Mouse (Mus musculus): ENCODE measurements around the gene Ahnak2. TPM values are rescaled to one million over a fixed set of nuclear protein-coding genes. Genes with fewer than 3 reads are reported as not detected.
A peak's percentile ranks its signal among the peaks of the same experiment; 100 is the strongest.
"Not testable (repeated sequence)": the region's sequence is repeated elsewhere in the genome, so short reads cannot be mapped to it uniquely, and the experiment has no call there.

The Ahnak2 gene
- polyA plus RNA-seq, 1 experiment from 2014 or later, result 1.3 TPM

GRCm38 (mm10) chr12:112816866-112817265 is 14.4 kb upstream of the Ahnak2 start:
- H3K9ac ChIP-seq; H3K27ac ChIP-seq; H3K4me2 ChIP-seq; ATAC-seq (replicated peaks); H3K27me3 ChIP-seq (replicated peaks); H3K4me1 ChIP-seq; H3K4me3 ChIP-seq; H3K9me3 ChIP-seq: not testable (repeated sequence)
- WGBS, result 85% methylated on average over 7 of the region's 7 CpGs
- H3K36me3 ChIP-seq (replicated peaks), result peaks cover 29% of the 10 kb centered on the region

DNA sequence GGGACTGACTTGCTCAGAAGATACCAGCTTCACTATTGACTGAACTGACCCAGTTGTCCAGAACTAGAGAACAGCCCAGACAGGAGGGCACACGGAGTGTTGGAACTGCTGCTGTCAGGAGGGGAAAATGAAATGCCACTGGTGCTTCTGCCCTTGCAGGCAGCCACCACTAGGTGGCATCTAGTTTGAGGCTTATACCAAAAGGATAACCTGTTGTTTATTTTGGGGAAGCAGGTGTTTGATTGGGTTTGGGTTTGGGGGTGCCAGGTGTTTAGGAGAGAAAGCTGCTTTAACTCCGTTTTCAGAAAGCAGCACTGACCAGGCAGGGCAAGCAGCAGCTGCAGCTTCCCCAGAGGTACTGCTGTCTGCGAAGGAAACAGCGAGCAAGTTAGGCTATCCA is 13.8 kb upstream of the Ahnak2 start:
- Histone ChIP-seq H3K9ac (no peak overlapping the region), H3K36me3 (replicated peaks) (peaks cover 23% of the 10 kb centered on the region), H3K27ac (no peak overlapping the region), H3K27me3 (replicated peaks) (no peaks in the 10 kb centered on the region), H3K4me3 (no peak overlapping the region), H3K4me1 (no peaks in the 10 kb centered on the region), H3K9me3 (no peaks in the 10 kb centered on the region), H3K4me2 (no peak overlapping the region)
- ATAC-seq (replicated peaks), result no peak
- 57% methylated on average over 4 of the region's 4 CpGs for WGBS

DNA sequence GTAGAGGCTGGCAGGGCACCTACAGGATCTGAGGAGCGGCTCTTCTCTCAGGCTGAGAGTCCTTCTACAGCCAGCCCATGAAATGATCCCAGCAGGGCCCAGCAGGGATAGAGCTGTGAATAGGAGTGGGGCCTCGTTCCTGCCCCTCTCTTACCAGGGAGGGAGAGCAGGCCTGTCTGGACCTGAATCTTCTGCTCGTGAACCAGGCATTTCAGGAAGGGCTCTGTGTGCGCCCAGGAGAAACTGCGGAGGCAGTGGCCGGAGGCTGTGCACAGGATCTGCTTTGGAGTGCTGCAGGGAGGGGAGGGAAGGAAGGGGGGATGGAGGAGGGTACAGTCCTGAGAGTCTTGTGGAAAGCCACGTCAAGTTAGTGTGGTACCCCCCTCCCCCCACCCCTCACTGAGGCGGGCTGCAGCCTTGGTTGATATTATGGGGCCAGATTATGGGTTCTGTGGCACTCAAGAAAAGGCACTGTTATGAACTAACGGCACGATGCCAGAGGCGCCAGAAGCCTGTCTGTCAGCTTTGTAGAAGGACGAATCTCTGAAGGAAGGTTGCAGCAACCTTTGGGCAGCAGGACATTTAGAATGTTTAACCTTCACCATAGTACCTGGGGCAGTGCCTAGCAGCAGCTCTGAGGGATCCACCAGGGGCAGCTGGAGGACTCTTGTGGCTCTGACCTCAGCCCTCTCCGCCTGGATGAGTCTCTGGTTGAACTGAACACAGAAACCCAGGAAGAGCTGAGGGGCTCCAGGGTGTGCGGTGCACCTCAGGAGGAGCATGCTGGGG is 12.4 kb upstream of the Ahnak2 start:
- Histone ChIP-seq H3K36me3 (replicated peaks) (peaks cover 13% of the 10 kb centered on the region), H3K4me2 (no peak overlapping the region), H3K9me3 (no peaks in the 10 kb centered on the region), H3K27ac (no peak overlapping the region), H3K4me3 (no peak overlapping the region), H3K9ac (no peak overlapping the region), H3K27me3 (replicated peaks) (no peaks in the 10 kb centered on the region), H3K4me1 (peaks cover 4% of the 10 kb centered on the region; the same call in 1 of the 2 replicates)
- WGBS, result 77% methylated on average over 14 of the region's 14 CpGs
- no peak for ATAC-seq (replicated peaks)

DNA sequence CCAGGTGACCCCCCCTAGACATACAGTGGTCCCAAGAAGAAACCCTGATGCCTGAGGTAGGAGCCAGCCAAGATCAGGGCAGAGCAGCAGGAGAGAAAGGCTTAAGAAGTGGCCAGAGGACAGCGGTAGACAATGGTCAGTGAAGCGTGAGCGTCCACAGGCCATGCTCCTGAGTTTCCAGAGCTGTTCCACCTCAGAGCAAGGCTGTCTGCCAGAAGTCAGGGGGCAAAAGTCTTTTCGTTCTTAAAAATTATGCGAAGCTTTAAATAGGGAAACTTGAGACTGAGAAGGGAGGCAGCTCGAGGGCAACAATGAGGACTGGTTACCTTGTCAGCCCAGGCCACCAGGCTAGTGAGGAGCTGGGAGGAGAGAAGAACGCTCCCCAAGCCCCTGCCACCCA is 10.9 kb upstream of the Ahnak2 start:
- Histone ChIP-seq H3K4me2 (no peak overlapping the region), H3K4me3 (no peak overlapping the region), H3K27me3 (replicated peaks) (no peaks in the 10 kb centered on the region), H3K27ac (no peak overlapping the region), H3K9me3 (no peaks in the 10 kb centered on the region), H3K9ac (no peak overlapping the region), H3K4me1 (peaks cover 12% of the 10 kb centered on the region), H3K36me3 (replicated peaks) (peaks cover 8% of the 10 kb centered on the region)
- 79% methylated on average over 7 of the region's 7 CpGs for WGBS
- no peak for ATAC-seq (replicated peaks)

DNA sequence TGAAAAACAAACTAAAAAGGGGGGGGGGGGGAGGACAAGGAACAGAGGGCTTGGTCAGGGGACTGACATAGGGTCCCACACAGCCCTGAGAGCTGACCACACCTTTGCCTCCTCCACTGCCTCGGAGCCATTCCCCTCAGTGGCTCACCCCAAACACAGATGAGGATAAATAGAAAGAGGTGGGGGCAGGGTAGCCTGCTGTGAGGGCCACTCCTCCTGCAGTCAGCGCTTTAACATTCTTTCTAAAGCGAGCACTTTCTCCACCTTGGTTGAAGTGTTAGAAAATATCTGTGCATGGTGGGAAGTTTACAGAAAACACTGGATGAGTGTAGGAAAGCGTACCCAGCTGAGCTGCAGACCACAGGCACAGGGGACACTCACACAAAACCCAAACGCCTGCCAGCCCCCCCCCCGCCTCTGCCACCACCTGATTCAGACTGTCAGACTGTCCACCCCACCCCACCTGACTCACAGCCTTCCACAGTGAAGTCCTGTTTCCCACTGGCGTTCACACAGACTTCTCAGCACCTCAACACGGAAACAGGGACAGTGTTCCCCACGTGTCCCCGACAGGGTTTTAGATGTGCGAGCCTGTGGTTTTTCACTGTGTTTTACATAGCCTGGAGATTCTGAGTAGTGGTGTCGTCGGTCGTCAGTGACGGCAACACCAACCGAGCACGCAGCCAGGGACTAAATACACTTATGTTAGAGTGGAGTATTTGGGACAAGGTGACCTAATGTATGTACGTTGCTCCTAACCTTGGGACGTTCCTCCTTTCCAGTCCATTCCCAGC is 7.8 kb upstream of the Ahnak2 start:
- no peak overlapping the region for H3K27ac ChIP-seq

GRCm38 (mm10) chr12:112809641-112810040 is 7.2 kb upstream of the Ahnak2 start:
- Histone ChIP-seq H3K4me1 (peaks cover 18% of the 10 kb centered on the region), H3K4me2 (peak overlapping the region; percentile 93), H3K27me3 (replicated peaks) (no peaks in the 10 kb centered on the region), H3K36me3 (replicated peaks) (no peaks in the 10 kb centered on the region), H3K27ac (no peak overlapping the region; the same call in 1 of the 2 replicates), H3K9ac (peak overlapping the region; percentile 65), H3K9me3 (no peaks in the 10 kb centered on the region), H3K4me3 (peak overlapping the region; percentile 65)
- no peak for ATAC-seq (replicated peaks)
- WGBS, result 21% methylated on average over 8 of the region's 8 CpGs

More for the DNA sequence above, 7.8 kb upstream of the Ahnak2 start:
- Histone ChIP-seq H3K4me2 (peak overlapping the region; percentile 93), H3K9ac (no peak overlapping the region; the same call in 1 of the 2 replicates), H3K4me3 (no peak overlapping the region), H3K4me1 (peaks cover 18% of the 10 kb centered on the region), H3K36me3 (replicated peaks) (0 out of 2 replicates have a peak, but pooled peaks cover 3% of the 10 kb centered on the region), H3K27me3 (replicated peaks) (no peaks in the 10 kb centered on the region), H3K9me3 (no peaks in the 10 kb centered on the region)
- 67% methylated on average over 19 of the region's 19 CpGs for WGBS
- no peak for ATAC-seq (replicated peaks)

GRCm38 (mm10) chr12:112808587-112809364 is 6.3 kb upstream of the Ahnak2 start, which contains the start of gene Clba1:
Gene Clba1 (plus strand): TSS chr12:112808937.
- H3K9ac ChIP-seq, result peak within 1 kb of the TSS; percentile 65
- H3K27ac ChIP-seq, result peak within 1 kb of the TSS; percentile 77
- ATAC-seq (replicated peaks), result peak; percentile 94
- no peaks in the 10 kb centered on the region for H3K27me3 ChIP-seq (replicated peaks)
- peaks cover 18% of the 10 kb centered on the region for H3K4me1 ChIP-seq
- H3K4me3 ChIP-seq, result peak within 1 kb of the TSS; percentile 65
- H3K36me3 ChIP-seq (replicated peaks), result no peaks in the 10 kb centered on the region
- no peaks in the 10 kb centered on the region for H3K9me3 ChIP-seq
- under 1% methylated on average over 64 of the region's 64 CpGs for WGBS
- peak within 1 kb of the TSS; percentile 93 for H3K4me2 ChIP-seq

DNA sequence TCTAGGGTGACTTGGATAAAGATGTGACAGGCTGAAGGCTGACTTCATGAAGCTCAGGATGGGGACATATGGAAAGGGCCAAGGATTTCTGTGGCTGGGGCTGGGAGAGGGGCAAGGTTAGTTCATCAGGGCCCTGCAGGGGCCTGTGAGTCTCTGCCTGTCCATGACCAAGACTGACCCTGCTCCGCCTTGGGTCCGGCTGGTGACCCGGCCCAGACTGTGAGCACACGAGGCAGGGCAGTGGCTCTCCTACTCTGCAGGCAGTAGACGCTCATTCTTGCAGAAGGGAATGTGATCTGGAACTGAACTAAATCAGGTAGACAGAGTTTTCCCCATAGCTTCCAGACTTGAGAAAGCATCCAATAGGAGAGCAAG is 5.7 kb upstream of the Ahnak2 start:
- Histone ChIP-seq H3K27ac (peak overlapping the region; percentile 77), H3K4me2 (peak overlapping the region; percentile 93), H3K4me3 (peak overlapping the region; percentile 65), H3K9me3 (no peaks in the 10 kb centered on the region), H3K27me3 (replicated peaks) (no peaks in the 10 kb centered on the region), H3K9ac (peak overlapping the region; percentile 50), H3K4me1 (peaks cover 18% of the 10 kb centered on the region), H3K36me3 (replicated peaks) (no peaks in the 10 kb centered on the region)
- peak; percentile 57 for ATAC-seq (replicated peaks)
- 66% methylated on average over 5 of the region's 5 CpGs for WGBS

- Histone ChIP-seq H3K4me2 (no peak overlapping the region), H3K4me1 (peaks cover 18% of the 10 kb centered on the region), H3K4me3 (no peak overlapping the region), H3K27ac (peak overlapping the region; percentile 77), H3K27me3 (replicated peaks) (no peaks in the 10 kb centered on the region), H3K36me3 (replicated peaks) (no peaks in the 10 kb centered on the region), H3K9ac (peak overlapping the region; percentile 50; the same call in 1 of the 2 replicates), H3K9me3 (no peaks in the 10 kb centered on the region)
- 73% methylated on average over 4 of the region's 4 CpGs for WGBS
- no peak for ATAC-seq (replicated peaks)
These were observed 5.3 kb upstream of the Ahnak2 start for GRCm38 (mm10) chr12:112807796-112808195.

DNA sequence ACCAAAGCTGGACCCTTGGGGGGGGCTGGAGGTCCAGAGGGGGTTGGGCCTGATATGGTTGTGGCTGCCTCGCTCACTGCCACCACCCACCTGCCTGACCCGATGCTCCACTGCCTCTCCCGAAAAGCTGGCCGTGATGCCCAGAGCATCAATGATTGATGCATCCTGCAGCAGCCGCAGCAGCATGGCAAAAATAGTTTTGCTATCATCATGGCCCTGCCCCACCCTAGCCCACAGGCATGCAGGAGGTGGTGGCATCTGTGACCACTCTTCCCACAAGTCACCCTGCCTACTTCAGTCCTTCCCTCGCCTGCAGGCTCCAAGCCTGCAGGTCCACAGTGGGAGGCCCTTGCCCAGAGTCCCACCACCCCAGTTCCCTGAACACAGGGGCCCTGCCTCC is 3.6 kb upstream of the Ahnak2 start:
- Histone ChIP-seq H3K36me3 (replicated peaks) (no peaks in the 10 kb centered on the region), H3K27ac (no peak overlapping the region), H3K4me3 (no peak overlapping the region), H3K4me1 (peaks cover 29% of the 10 kb centered on the region), H3K9me3 (no peaks in the 10 kb centered on the region), H3K9ac (no peak overlapping the region), H3K4me2 (no peak overlapping the region), H3K27me3 (replicated peaks) (peaks cover 9% of the 10 kb centered on the region)
- 78% methylated on average over 6 of the region's 6 CpGs for WGBS
- no peak for ATAC-seq (replicated peaks)

- H3K27me3 ChIP-seq (replicated peaks), result peaks cover 15% of the 10 kb centered on the region
- no peak overlapping the region for H3K4me2 ChIP-seq
- ATAC-seq (replicated peaks), result no peak
- no peaks in the 10 kb centered on the region for H3K9me3 ChIP-seq
- H3K36me3 ChIP-seq (replicated peaks), result no peaks in the 10 kb centered on the region
- no peak overlapping the region for H3K9ac ChIP-seq
- H3K27ac ChIP-seq, result no peak overlapping the region
- H3K4me3 ChIP-seq, result no peak overlapping the region
- 46% methylated on average over 13 of the region's 13 CpGs for WGBS
- H3K4me1 ChIP-seq, result peaks cover 18% of the 10 kb centered on the region
These were observed 1.6 kb upstream of the Ahnak2 start for GRCm38 (mm10) chr12:112804046-112804445.

DNA sequence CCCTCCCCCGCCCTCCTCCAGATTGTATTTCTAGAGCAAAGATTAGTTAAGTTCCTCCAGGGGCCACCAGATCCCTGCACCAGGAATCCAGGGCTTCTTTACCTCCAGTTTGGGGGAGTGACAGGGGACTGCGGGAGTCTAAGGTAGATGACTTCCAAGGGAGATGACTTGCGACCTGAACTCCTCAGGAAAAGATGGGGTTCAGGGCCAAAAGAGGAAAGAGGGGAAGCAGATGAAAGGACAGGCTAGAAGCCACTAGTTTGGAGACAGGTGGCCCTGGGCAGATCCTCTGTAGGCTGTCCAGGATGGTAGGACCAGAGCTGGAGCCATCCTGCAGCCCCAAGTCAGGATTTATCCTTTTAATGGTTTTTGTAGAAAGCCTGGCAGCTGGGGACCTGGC is 460 bp upstream of the Ahnak2 start:
- Histone ChIP-seq H3K4me3 (no peak overlapping the region), H3K9me3 (no peaks in the 10 kb centered on the region), H3K4me2 (peak overlapping the region; percentile 100), H3K9ac (no peak overlapping the region), H3K27me3 (replicated peaks) (peaks cover 15% of the 10 kb centered on the region), H3K36me3 (replicated peaks) (no peaks in the 10 kb centered on the region), H3K27ac (no peak overlapping the region), H3K4me1 (peaks cover 12% of the 10 kb centered on the region)
- 26% methylated on average over 3 of the region's 3 CpGs for WGBS
- ATAC-seq (replicated peaks), result no peak
